ENCODE assay signal across 10 mouse cellular contexts in genomic region chr7:63956981-63957713, GRCm38 (mm10). TPM values are rescaled to one million over a fixed set of nuclear protein-coding genes. Genes with fewer than 3 reads are reported as not detected.
DNase-seq lines count a peak whose midpoint lies in the region; ATAC-seq and TF ChIP-seq lines count a peak whose summit lies in the region.
"Had no signal": no experiment of that assay in that cellular context is flagged by ENCODE, and none has a peak within 500 bp of the region (broad histone marks: within the 10 kb centered on the region; RNA-seq: fewer than 3 reads in every experiment).

No protein-coding gene starts in this region.

- H3K9ac ChIP-seq in hindbrain, embryonic 11.5 days (ENCODE audit: low read depth, low read length) = peak overlapping the region; percentile 38; the same call in 1 of the 2 replicates
- H3K9ac ChIP-seq in liver, embryonic 15.5 days = no peak overlapping the region

- no peak overlapping the region for H3K4me3 ChIP-seq in hindbrain, embryonic 11.5 days (ENCODE audit: low read depth, low read length)
- H3K4me3 ChIP-seq in liver, embryonic 15.5 days (replicated peaks) = no peak overlapping the region
- no peak overlapping the region for H3K4me3 ChIP-seq in kidney, adult 2 months (ENCODE audit: insufficient read depth, low read depth, low read length)

- peak; percentile 23; the same call in 1 of the 2 replicates for TF ChIP-seq POLR2A in brain, embryonic 14.5 days (IDR thresholded peaks at IDR 0.05; ENCODE audit: borderline replicate concordance, extremely low read depth, insufficient read depth, insufficient read length, poor library complexity, severe bottlenecking)
- no peak for TF ChIP-seq POLR2A in kidney, adult 2 months (IDR thresholded peaks at IDR 0.05; ENCODE audit: low read depth, low read length)

- no peaks in the 10 kb centered on the region for H3K27me3 ChIP-seq in hindbrain, embryonic 11.5 days (ENCODE audit: control insufficient read depth, insufficient read depth, low read length)
- H3K27me3 ChIP-seq in liver, embryonic 15.5 days = 0 out of 2 replicates have a peak, but pooled peaks cover 2% of the 10 kb centered on the region
- no peaks in the 10 kb centered on the region for H3K27me3 ChIP-seq in kidney, adult 2 months (replicated peaks; ENCODE audit: control insufficient read depth, insufficient read depth, low read length)

- H3K27ac ChIP-seq in hindbrain, embryonic 11.5 days (ENCODE audit: low read depth, low read length) = peak overlapping the region; percentile 95
- peak overlapping the region; percentile 84 for H3K27ac ChIP-seq in liver, embryonic 15.5 days (replicated peaks)
- no peak overlapping the region for H3K27ac ChIP-seq in kidney, adult 2 months (ENCODE audit: insufficient read depth, low read depth, low read length)

- peak; percentile 29 for DNase-seq in gastrocnemius, postnatal 25 days
- no peak for DNase-seq in gastrocnemius, adult 8-10 months (ENCODE audit: low spot score in 2 of 2)
- DNase-seq in brain, embryonic 14.5 days (ENCODE audit: low read depth) = peak; percentile 97
- peak; percentile 89 for DNase-seq in hindbrain, embryonic 11.5 days (ENCODE audit: low spot score)
- peak; percentile 98 for DNase-seq in retina, postnatal 1 day
- DNase-seq in kidney, adult 2 months = no peak
- no peak for DNase-seq in adrenal gland, adult 2 months

- H3K36me3 ChIP-seq in hindbrain, embryonic 11.5 days (ENCODE audit: control insufficient read depth, insufficient read depth, low read length) = no peaks in the 10 kb centered on the region
- no peaks in the 10 kb centered on the region for H3K36me3 ChIP-seq in liver, embryonic 15.5 days (replicated peaks)
- no peaks in the 10 kb centered on the region for H3K36me3 ChIP-seq in kidney, adult 2 months (ENCODE audit: control insufficient read depth, insufficient read depth, low read length)

- H3K4me2 ChIP-seq in hindbrain, embryonic 11.5 days (replicated peaks; ENCODE audit: low read depth, low read length) = 0 out of 2 replicates have a peak overlapping the region, but pooled peaks have one; percentile 11
- peak overlapping the region; percentile 49 for H3K4me2 ChIP-seq in liver, embryonic 15.5 days

- WGBS in hindbrain, embryonic 11.5 days = 8% methylated on average over 16 of the region's 16 CpGs
- WGBS in liver, embryonic 15.5 days (ENCODE audit: insufficient replicate concordance) = 50% methylated on average over 16 of the region's 16 CpGs
- WGBS in kidney, adult 2 months = 52% methylated on average over 16 of the region's 16 CpGs

- peaks cover 4% of the 10 kb centered on the region; the same call in 1 of the 2 replicates for H3K4me1 ChIP-seq in hindbrain, embryonic 11.5 days (replicated peaks; ENCODE audit: control insufficient read depth, insufficient read depth, low read length)
- H3K4me1 ChIP-seq in liver, embryonic 15.5 days (replicated peaks) = peaks cover 72% of the 10 kb centered on the region
- H3K4me1 ChIP-seq in kidney, adult 2 months (ENCODE audit: control insufficient read depth, insufficient read depth, low read length) = no peaks in the 10 kb centered on the region

- peak; percentile 92 for ATAC-seq in hindbrain, embryonic 11.5 days (ENCODE audit: low FRiP score)
- ATAC-seq in liver, embryonic 15.5 days (ENCODE audit: insufficient read depth) = no peak

- no peak for TF ChIP-seq CTCF in brain, embryonic 14.5 days (IDR thresholded peaks at IDR 0.05; ENCODE audit: borderline replicate concordance, extremely low read depth, insufficient read depth, insufficient read length)
- TF ChIP-seq CTCF in kidney, adult 2 months (conservative IDR thresholded peaks at IDR 0.05; ENCODE audit: insufficient read depth, insufficient read length, low read depth, low read length) = no peak

- H3K9me3 ChIP-seq in hindbrain, embryonic 11.5 days (ENCODE audit: control insufficient read depth, low read length) = no peaks in the 10 kb centered on the region
- H3K9me3 ChIP-seq in liver, embryonic 15.5 days (replicated peaks) = no peaks in the 10 kb centered on the region

RNA-seq across cellular contexts. Expression of gene Klf13, which starts 18.4 kb away (rescaled TPM):
- 10 to 100 TPM; 38.9 to 43.1 TPM for total RNA-seq in gastrocnemius, postnatal 25 days (2021)
- 10 to 100 TPM; 35.8 to 65.5 (median 41.6) TPM for total RNA-seq in gastrocnemius, adult 8-10 months (2022)
- polyA plus RNA-seq in brain, embryonic 14.5 days (2012; rRNA removed) = 12.4 and 19.8 TPM in 2 replicates
- polyA plus RNA-seq in hindbrain, embryonic 11.5 days (2014; fragmentation: Nextera tagmentation; extraction: Ambion mirVana) = 30.4 and 35.4 TPM in 2 replicates
- 15.3 and 15.6 TPM in 2 replicates for polyA plus RNA-seq in liver, embryonic 15.5 days (2015; fragmentation: Nextera tagmentation; extraction: Ambion mirVana)
- 30.6 and 31.2 TPM in 2 replicates for polyA plus RNA-seq in kidney, adult 2 months (2012; rRNA removed)
- total RNA-seq in adrenal gland, adult 2 months (2021) = 10 to 100 TPM; 67.0 to 77.8 TPM
- polyA plus RNA-seq in adrenal gland, adult 2 months (2012; rRNA removed) = 69.2 and 87.7 TPM in 2 replicates

RNA-seq across cellular contexts. Expression of gene E030018B13Rik, which starts 40.5 kb away (rescaled TPM):
- total RNA-seq in gastrocnemius, postnatal 25 days (2021) = not detected
- total RNA-seq in gastrocnemius, adult 8-10 months (2022) = not detected
- not detected in 2 replicates for polyA plus RNA-seq in brain, embryonic 14.5 days (2012; rRNA removed)
- 0.28 TPM in 1 of 2 replicates, not detected in the other for polyA plus RNA-seq in hindbrain, embryonic 11.5 days (2014; fragmentation: Nextera tagmentation; extraction: Ambion mirVana)
- not detected in 2 replicates for polyA plus RNA-seq in liver, embryonic 15.5 days (2015; fragmentation: Nextera tagmentation; extraction: Ambion mirVana)
- polyA plus RNA-seq in kidney, adult 2 months (2012; rRNA removed) = not detected in 2 replicates
- not detected for total RNA-seq in adrenal gland, adult 2 months (2021)
- polyA plus RNA-seq in adrenal gland, adult 2 months (2012; rRNA removed) = not detected in 2 replicates
- total RNA-seq: MEL had no signal
- polyA plus RNA-seq: testis, adult 2 months had no signal

Comparison
In these comparisons a context has a peak if more than half of its experiments do, and no peak if none do; other contexts are left out.
1. DNase-seq: peak in gastrocnemius, postnatal 25 days (single experiment), brain, embryonic 14.5 days (single experiment), hindbrain, embryonic 11.5 days (single experiment) and retina, postnatal 1 day (single experiment); none in gastrocnemius, adult 8-10 months (0 of 2), kidney, adult 2 months (single experiment) and adrenal gland, adult 2 months (single experiment).